Mouse (Mus musculus) gonadal fat pad, adult 2 months (tissue): ENCODE data around the gene Eef1b2. TPM values are rescaled to one million over a fixed set of nuclear protein-coding genes. Genes with fewer than 3 reads are reported as not detected.
A peak's percentile ranks its signal among the peaks of the same experiment; 100 is the strongest.
"Not testable (repeated sequence)": the region's sequence is repeated elsewhere in the genome, so short reads cannot be mapped to it uniquely, and the experiment has no call there.

Source experiments
- DNase-seq: peaks from one replicate; pipeline ENCODE4 v3.0.0-alpha.2; 2012; ENCODE audit warnings: low read depth
- polyA plus RNA-seq: library from polyadenylated mRNA; depleted of rRNA; stranded (reverse); fragments of >200 nt; gene quantifications from 2 replicates; pipeline ENCODE4 v1.2.3, GENCODE M21; 2012; rRNA removed

Eef1b2 gene
- polyA plus RNA-seq: 360 and 598 TPM in 2 replicates

DNA sequence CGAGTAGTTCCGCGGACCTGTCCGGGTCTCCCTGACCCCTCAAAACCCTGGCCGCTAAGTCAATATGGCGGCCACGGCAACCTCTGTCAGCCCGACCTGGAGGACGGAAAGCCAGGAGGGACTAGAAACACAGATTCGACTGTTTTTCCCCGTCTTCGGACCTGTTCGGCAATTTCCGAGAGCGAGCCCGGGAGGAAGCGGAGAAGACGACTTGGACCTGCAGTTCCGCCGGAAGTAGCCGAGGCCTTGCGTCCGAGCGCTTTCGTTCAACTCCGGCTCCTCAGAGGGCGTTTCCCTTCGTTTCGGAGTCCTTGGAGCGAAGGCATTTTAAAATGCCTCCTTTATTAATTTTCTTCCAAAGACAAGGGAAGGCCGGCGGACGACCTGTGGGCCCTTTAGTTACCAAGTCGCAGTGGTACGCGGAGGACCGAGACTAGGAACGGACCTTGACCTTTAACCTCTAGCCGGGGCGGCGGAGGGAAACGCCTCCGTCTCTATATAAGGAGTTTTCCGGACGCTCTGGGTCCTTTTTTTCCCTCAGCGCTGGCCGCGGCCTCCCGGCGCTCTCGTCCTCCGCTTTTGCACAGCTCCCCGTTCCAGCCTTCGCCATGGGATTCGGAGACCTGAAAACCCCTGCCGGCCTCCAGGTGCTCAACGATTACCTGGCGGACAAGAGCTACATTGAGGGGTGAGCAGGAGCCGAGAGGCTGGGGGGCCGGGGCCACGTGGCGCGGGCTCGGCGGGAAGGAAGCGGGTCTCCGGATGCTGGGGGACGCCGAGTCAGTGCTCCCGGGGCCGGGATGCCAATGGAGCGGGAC, at the start of gene Eef1b2, which contains the start of gene Ndufs1:
Gene Eef1b2 (plus strand): TSS at position 222 of the 818 bp plus-strand sequence.
Gene Ndufs1 (minus strand): TSS at position 230 of the 818 bp plus-strand sequence.
- peak; percentile 77 for DNase-seq

DNA sequence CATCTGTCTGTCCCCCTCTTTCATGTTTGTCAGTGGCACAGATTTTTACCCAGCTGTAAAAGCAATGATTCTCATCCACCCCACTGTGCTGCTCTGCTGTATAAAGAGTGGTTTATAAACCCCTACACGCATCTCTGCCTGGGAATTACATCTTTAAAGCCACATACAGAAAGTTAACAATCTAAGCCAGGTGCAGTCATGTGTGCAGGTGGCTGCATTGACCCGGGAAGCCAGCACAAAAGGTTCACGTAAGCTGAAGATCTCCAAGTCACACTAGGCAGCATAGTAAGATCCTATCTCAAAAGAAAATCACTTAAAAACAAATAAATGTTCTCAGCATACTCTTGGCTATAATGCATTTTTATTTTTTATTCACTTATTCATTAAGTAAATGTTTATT, 47.4 kb upstream of the Eef1b2 start:
- no peak for DNase-seq

- DNase-seq: no peak
Measured at GRCm38 (mm10) chr1:63129857-63130690, 46.6 kb upstream of the Eef1b2 start.

DNA sequence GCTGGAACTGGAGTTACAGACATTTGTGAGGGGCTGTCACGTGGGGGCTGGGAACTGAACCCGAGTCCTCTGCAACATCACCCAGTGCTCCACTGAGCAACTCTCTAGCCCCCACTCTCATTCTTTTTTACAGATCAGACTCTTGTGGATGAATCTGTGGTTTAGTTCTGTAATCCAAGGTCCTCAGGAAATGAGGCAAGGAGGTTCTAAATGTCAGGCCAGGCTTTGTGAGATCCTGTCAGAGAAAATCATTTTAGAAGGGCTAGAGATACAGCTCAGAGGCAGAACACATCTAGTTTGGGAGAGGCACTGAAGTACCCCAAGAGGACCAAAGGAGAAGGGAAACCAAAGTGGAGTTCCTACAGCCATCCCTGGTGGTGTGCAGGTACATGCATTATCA, 45.7 kb upstream of the Eef1b2 start:
- DNase-seq: no peak

DNA sequence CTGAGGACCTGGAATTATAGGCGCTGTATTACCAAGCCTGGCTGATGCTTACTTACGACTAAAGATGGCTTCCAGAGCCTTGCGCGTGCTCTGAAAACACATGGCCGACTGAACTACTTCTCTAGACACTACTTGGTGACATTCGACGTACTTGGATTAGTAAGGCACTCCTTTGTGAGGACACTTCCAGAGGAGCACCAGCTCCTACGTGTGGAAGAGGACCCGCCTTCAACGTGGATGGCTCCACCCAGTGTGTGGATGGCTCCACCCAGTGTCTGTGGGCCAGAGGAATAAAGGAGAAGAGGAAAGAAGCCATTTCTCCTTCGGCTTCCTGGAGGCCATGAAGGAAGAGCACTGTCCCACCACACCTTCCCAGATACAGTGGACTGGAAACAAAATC, 44.9 kb upstream of the Eef1b2 start:
- no peak for DNase-seq

DNA sequence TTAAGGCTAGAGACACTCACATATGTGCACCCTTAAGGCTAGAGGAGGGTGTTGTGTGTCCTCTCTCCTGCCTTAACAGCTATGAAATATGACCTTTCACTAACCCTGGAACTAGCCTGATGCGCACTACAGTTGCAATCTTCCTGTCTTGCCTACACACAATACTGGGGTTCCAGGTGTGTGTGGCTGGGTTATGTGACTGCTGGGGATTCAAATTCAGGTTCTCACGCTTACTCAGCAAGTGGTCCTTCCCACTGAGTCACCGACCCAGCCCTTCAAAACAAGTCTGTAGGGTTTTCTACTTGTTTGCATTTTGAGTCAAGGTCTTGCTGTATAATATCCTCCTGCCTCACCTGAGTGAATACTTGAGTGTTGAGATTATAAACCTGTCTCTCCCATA, 42.1 kb upstream of the Eef1b2 start:
- no peak for DNase-seq

- no peak for DNase-seq
Measured at GRCm38 (mm10) chr1:63137971-63138370, 38.7 kb upstream of the Eef1b2 start.

DNA sequence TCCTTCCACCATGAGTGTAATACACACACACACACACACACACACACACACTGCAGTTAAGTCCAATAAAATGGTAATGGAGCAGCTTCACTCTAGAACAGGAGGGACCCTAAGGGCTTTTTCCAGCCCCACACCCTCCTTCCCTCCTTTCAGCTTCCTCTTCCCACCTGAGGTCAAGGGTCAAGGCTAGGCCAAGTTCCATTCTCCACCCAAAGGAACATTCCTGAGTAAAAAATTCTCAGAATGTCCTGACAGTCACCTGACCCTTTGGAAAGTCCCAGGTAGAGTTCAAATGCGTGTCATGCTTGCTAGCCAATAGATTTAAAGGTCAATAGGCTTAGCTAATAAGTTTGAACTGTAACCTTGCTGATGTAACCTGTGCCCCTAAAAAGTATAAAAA, 38.0 kb upstream of the Eef1b2 start:
- DNase-seq: not testable (repeated sequence)

DNA sequence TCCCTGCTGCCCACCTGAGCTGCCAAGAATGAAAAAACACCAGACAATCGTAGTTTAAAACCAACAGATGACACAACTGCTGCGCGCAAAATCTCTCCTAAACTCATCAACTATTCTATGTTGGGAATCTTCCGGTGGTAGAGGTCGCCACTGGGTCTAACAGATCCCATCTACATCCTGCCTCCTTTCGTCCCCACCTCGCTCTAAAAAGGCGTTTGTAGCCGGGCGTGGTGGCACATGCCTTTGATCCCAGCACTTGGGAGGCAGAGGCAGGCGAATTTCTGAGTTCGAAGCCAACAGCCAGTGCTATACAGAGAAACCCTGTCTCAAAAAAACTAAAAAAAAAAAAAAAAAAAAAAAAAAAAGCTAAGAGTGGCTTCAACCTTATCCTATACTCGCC, 36.4 kb upstream of the Eef1b2 start:
- DNase-seq: no peak

GRCm38 (mm10) chr1:63168638-63169037, 8.0 kb upstream of the Eef1b2 start:
- no peak for DNase-seq

GRCm38 (mm10) chr1:63175853-63176252, 772 bp upstream of the Eef1b2 start:
- no peak for DNase-seq

DNA sequence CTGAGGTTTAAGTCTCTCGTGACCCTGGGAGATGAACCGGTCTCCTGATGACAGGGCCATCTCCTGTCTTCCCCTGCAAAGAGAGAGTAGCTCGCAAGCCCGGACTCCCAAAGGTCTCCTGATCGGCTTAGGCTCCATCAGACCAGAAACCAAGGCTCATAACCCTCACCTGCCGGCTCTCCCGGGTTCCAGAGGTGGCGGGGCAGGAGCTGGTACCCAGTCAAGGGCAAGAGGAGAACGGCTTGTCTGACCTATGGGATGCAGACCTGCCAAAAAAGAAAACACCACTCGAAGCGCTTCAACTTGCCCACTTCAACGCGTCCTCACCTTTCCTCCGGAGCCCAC, 394 bp upstream of the Eef1b2 start:
- DNase-seq: no peak

DNA sequence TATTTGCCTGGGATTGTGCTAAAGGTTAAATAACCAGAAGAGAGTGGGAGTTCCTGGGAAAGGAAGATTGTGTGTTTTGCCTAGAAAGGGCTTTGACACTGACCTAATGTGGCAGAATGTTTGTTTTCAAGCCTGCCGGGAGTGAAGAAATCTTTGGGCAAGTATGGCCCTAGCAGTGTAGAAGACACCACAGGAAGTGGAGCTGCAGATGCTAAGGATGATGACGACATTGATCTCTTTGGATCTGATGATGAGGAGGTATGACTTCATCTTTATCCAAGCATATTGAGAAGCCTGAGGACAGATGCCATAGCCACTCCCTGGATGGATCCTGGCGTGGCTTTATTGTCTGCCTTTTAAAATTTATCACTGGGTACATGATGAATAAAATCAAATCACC, 1.7 kb downstream of the Eef1b2 start:
- no peak for DNase-seq

DNA sequence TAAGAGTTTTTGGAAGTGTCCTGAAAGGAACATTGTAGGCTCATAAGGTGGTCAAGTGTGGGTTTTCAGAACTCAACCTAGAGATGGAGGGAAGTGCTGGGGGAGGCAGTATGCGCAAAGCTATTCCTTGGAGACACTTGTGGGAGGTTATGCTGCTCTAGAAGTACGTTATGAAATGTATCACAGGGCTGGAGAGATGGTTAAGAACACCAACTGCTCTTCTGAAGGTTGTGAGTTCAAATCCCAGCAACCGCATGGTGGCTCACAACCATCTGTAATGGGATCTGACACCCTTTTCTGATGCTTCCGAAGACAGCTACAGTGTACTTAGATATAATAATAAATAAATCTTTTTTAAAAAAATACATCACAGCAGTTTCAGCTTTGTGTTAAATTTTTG, 3.5 kb downstream of the Eef1b2 start:
- no peak for DNase-seq

DNA sequence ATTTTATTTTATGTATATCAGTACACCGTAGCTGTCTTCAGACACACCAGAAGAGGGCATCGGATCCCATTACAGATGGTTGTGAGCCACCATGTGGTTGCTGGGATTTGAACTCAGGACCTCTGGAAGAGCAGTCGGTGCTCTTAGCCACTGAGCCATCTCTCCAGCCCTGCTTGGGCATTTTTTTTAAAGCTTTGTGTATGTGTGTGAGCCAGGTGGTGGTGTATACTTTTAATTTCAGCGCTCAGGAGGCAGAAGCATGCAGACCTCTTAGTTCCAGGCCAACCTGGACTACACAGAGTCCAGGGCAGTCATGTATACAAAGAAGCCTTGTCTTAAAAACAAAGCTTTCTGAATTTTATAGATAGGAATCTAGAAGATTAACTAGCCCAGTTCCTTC, 4.0 kb downstream of the Eef1b2 start:
- not testable (repeated sequence) for DNase-seq

GRCm38 (mm10) chr1:63181019-63181418, 4.4 kb downstream of the Eef1b2 start:
- no peak for DNase-seq

DNA sequence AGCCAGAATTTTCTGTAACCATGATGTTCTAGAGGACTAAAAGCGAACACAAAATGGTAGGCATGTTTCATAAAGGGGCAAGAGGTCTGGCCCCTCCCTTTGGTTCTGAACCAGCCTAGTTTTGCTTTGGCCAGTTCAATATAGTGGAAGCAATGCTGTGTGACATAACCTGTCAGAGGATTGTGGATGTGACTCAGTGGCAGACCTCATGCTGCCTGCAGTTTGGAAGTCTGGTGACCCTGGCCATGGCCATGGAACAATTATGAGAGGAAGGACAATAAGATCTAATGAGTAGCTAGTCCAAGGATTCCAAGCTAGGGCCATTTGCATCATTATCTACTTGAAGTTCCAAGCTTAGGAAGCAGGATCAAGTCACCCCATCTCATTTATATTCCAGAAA, 4.9 kb downstream of the Eef1b2 start:
- DNase-seq: no peak

GRCm38 (mm10) chr1:63182212-63182611, 5.6 kb downstream of the Eef1b2 start:
- no peak for DNase-seq

- no peak for DNase-seq
Measured at GRCm38 (mm10) chr1:63182636-63183270, 6.1 kb downstream of the Eef1b2 start.

GRCm38 (mm10) chr1:63185430-63185829, 8.8 kb downstream of the Eef1b2 start:
- not testable (repeated sequence) for DNase-seq

- no peak for DNase-seq
Measured at GRCm38 (mm10) chr1:63188536-63188935, 11.9 kb downstream of the Eef1b2 start.

DNA sequence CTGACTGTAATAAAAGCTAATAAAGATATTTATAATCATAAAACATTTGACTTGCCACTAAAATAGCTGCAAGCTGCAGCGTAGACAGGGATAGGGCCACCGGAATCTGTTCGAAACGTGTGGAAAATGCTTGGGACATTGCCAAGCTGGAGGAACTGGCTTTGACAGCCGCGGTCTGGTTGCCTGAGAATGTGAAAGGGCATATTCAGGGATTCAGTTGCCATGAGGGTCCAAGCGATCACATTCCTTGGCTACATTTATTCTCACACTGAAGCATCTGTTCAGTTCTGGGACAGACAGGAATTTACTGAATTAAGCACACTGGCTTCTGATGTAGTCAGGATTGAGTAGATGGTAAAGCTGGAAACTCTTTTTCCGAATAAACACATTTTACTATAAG, 14.2 kb downstream of the Eef1b2 start:
- no peak for DNase-seq
